ENCODE assay signal across 9 mouse cellular contexts in genomic region chr9:122572836-122573267, GRCm38 (mm10).
A peak's percentile ranks its signal among the peaks of the same experiment; 100 is the strongest.
DNase-seq lines count a peak whose midpoint lies in the region; ATAC-seq lines count a peak whose summit lies in the region.
"Had no signal": no experiment of that assay in that cellular context is flagged by ENCODE, and none has a peak within 500 bp of the region (broad histone marks: within the 10 kb centered on the region; RNA-seq: fewer than 3 reads in every experiment).

No protein-coding gene starts in this region.

- H3K36me3 ChIP-seq in heart, embryonic 14.5 days (ENCODE audit: control insufficient read depth, insufficient read depth, low read length) = no peaks in the 10 kb centered on the region
- no peaks in the 10 kb centered on the region; the same call in 1 of the 2 replicates for H3K36me3 ChIP-seq in hindbrain, embryonic 14.5 days (replicated peaks; ENCODE audit: control insufficient read depth, insufficient read depth)
- H3K36me3 ChIP-seq in midbrain, embryonic 15.5 days (replicated peaks) = no peaks in the 10 kb centered on the region

- DNase-seq in heart, postnatal 25 days (ENCODE audit: low spot score) = no peak
- DNase-seq in hindbrain, embryonic 14.5 days (ENCODE audit: low spot score) = no peak
- DNase-seq in spleen, postnatal 4 days (ENCODE audit: low spot score in 2 of 2) = no peak
- DNase-seq in adrenal gland, postnatal 4 days (ENCODE audit: low spot score in 2 of 2) = no peak

- peak overlapping the region; percentile 51; the same call in 1 of the 2 replicates for H3K9ac ChIP-seq in heart, embryonic 14.5 days (ENCODE audit: low read length)
- H3K9ac ChIP-seq in hindbrain, embryonic 14.5 days = peak overlapping the region; percentile 75
- peak overlapping the region; percentile 68 for H3K9ac ChIP-seq in midbrain, embryonic 15.5 days

- ATAC-seq in heart, embryonic 14.5 days (ENCODE audit: insufficient number of reproducible peaks, insufficient read depth, low FRiP score, low read depth) = no peak
- no peak for ATAC-seq in hindbrain, embryonic 14.5 days (ENCODE audit: low FRiP score)
- ATAC-seq in midbrain, embryonic 15.5 days (replicated peaks) = no peak
- ATAC-seq in erythroblast, adult 5-6 weeks (replicated peaks; ENCODE audit: low FRiP score, poor library complexity, severe bottlenecking) = no peak
- ATAC-seq: CD4-positive, CD25-positive, alpha-beta regulatory T cell, adult 4 months had no signal

- WGBS in heart, embryonic 14.5 days = 3% methylated on average over 13 of the region's 13 CpGs
- WGBS in hindbrain, embryonic 14.5 days = 1% methylated on average over 13 of the region's 13 CpGs
- 2% methylated on average over 13 of the region's 13 CpGs for WGBS in midbrain, embryonic 15.5 days

- H3K4me1 ChIP-seq in heart, embryonic 14.5 days (ENCODE audit: control insufficient read depth in 2 of 2, insufficient read depth in 2 of 2, low read length in 2 of 2) = peaks cover 8 to 19% of the 10 kb centered on the region in 2 experiments; a peak in 2 of 4 replicates
- no peaks in the 10 kb centered on the region for H3K4me1 ChIP-seq in brown adipose tissue, adult 24 weeks (ENCODE audit: control insufficient read depth, insufficient read depth, insufficient read length, low read length)
- peaks cover 18% of the 10 kb centered on the region; the same call in 1 of the 2 replicates for H3K4me1 ChIP-seq in hindbrain, embryonic 14.5 days (replicated peaks; ENCODE audit: control insufficient read depth, insufficient read depth, low read length)
- H3K4me1 ChIP-seq in midbrain, embryonic 15.5 days = peaks cover 40% of the 10 kb centered on the region

- H3K27me3 ChIP-seq in heart, embryonic 14.5 days (ENCODE audit: control insufficient read depth, insufficient read depth, low read length) = peaks cover 93% of the 10 kb centered on the region
- peaks cover 66% of the 10 kb centered on the region for H3K27me3 ChIP-seq in hindbrain, embryonic 14.5 days (ENCODE audit: control insufficient read depth, insufficient read depth, low read length)
- H3K27me3 ChIP-seq in midbrain, embryonic 15.5 days (replicated peaks) = peaks cover 54% of the 10 kb centered on the region

- H3K4me2 ChIP-seq in heart, embryonic 14.5 days (ENCODE audit: low read length) = peak overlapping the region; percentile 83
- H3K4me2 ChIP-seq in hindbrain, embryonic 14.5 days (replicated peaks) = peak overlapping the region; percentile 76
- peak overlapping the region; percentile 76 for H3K4me2 ChIP-seq in midbrain, embryonic 15.5 days

- H3K4me3 ChIP-seq in heart, embryonic 14.5 days (ENCODE audit: control insufficient read depth in 1 of 2, insufficient read depth in 1 of 2, low read depth in 1 of 2, low read length in 2 of 2) = peak overlapping the region; percentile 48
- H3K4me3 ChIP-seq in brown adipose tissue, adult 24 weeks (ENCODE audit: insufficient read depth, low read depth, low read length) = peak overlapping the region; percentile 16
- peak overlapping the region; percentile 74 for H3K4me3 ChIP-seq in hindbrain, embryonic 14.5 days (replicated peaks; ENCODE audit: low read length)
- peak overlapping the region; percentile 79 for H3K4me3 ChIP-seq in midbrain, embryonic 15.5 days

- no peak overlapping the region for H3K27ac ChIP-seq in heart, embryonic 14.5 days (replicated peaks in 1 of 2; ENCODE audit: control insufficient read depth in 1 of 2, insufficient read depth in 1 of 2, low read depth in 2 of 2, low read length in 2 of 2)
- H3K27ac ChIP-seq in brown adipose tissue, adult 24 weeks (replicated peaks; ENCODE audit: low read depth, low read length) = no peak overlapping the region
- H3K27ac ChIP-seq in hindbrain, embryonic 14.5 days = peak overlapping the region; percentile 89
- peak overlapping the region; percentile 79 for H3K27ac ChIP-seq in midbrain, embryonic 15.5 days

- intact Hi-C loops in heart, postnatal 25 days (cut with DNase I) = no loop called here

- no peaks in the 10 kb centered on the region for H3K9me3 ChIP-seq in heart, embryonic 14.5 days (ENCODE audit: control insufficient read depth, low read length)
- peaks cover 5% of the 10 kb centered on the region; the same call in 1 of the 2 replicates for H3K9me3 ChIP-seq in hindbrain, embryonic 14.5 days (ENCODE audit: control insufficient read depth, low read length)
- no peaks in the 10 kb centered on the region for H3K9me3 ChIP-seq in midbrain, embryonic 15.5 days

Comparison
In these comparisons a context has a peak if more than half of its experiments do, and no peak if none do; other contexts are left out.
1. H3K27ac ChIP-seq: peak in hindbrain, embryonic 14.5 days (single experiment) and midbrain, embryonic 15.5 days (single experiment); none in heart, embryonic 14.5 days (0 of 2) and brown adipose tissue, adult 24 weeks (single experiment).
2. H3K4me3 ChIP-seq: peak in every context shown above with its lines; median percentile 79 in midbrain, embryonic 15.5 days; 74 in hindbrain, embryonic 14.5 days; 48 in heart, embryonic 14.5 days; 16 in brown adipose tissue, adult 24 weeks.
3. Peak in every context shown above with its lines, with median percentiles within 50 percentile points of each other: H3K4me2 ChIP-seq and H3K9ac ChIP-seq.